Mouse (Mus musculus): ENCODE results near the gene Dhx34. TPM values are rescaled to one million over a fixed set of nuclear protein-coding genes. Genes with fewer than 3 reads are reported as not detected.

Dhx34 gene
- total RNA-seq, 1 experiment from 2014 or later, result 20.3 TPM

DNA sequence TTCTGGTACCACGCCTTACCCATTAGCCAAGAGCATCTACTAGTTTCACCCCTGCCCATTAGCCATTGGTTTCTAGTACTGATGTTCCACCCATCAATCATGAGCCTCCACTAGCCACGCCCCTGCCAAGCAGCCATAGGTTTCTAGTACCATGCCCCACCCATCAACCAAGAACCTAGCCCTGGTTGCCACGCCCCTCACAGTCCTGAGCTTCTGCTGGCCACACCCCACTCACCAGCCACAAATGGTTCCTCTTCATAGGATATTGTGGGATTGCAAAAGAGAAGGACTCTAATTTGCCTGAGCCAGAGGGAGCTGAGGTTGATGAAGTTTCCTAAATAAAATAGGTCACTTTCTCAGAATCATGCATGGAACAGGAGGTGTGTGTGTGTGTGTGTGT lies 61.1 kb downstream of the Dhx34 start:
- no peak for DNase-seq

DNA sequence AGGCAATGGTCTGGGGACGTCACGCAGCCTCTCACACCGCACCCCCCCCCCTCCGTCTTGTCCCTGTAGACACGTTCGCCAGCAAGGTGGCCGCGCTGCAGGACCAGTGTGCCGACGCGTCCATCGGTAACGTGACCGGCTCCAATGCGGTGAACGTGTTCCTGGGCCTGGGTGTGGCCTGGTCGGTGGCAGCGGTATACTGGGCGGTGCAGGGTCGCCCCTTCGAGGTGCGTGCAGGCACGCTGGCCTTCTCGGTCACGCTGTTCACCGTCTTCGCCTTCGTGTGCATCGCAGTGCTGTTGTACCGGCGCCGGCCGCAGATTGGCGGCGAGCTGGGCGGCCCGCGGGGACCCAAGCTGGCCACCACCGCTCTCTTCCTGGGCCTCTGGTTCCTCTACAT lies 63.1 kb downstream of the Dhx34 start:
- no peak for DNase-seq

DNA sequence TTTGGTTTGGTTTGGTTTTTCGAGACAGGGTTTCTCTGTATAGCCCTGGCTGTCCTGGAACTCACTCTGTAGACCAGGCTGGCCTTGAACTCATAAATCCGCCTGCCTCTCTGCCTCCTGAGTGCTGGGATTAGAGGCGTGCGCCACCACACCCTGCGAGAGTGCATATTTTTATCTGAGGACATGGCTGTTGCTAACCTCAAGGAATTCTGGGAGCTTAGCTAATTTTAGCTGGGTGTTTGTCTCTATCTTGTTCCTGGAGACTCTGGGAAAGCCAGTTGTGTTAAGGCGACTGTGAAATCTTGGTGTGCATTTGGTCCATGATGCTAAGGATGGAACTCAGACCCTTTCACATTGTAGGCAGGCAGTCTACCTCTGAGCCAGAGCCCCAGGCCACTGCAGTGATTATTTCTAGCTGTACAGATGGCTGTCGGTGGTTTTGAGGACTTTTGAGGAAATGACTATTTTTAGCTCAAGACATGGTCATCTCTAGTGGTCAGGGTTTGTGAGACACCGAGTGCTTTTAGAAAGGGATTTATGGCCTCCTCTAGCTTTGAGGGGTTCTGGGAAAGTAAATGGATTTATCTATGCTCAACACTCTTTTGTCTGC lies 65.6 kb downstream of the Dhx34 start:
- no peak for DNase-seq

DNA sequence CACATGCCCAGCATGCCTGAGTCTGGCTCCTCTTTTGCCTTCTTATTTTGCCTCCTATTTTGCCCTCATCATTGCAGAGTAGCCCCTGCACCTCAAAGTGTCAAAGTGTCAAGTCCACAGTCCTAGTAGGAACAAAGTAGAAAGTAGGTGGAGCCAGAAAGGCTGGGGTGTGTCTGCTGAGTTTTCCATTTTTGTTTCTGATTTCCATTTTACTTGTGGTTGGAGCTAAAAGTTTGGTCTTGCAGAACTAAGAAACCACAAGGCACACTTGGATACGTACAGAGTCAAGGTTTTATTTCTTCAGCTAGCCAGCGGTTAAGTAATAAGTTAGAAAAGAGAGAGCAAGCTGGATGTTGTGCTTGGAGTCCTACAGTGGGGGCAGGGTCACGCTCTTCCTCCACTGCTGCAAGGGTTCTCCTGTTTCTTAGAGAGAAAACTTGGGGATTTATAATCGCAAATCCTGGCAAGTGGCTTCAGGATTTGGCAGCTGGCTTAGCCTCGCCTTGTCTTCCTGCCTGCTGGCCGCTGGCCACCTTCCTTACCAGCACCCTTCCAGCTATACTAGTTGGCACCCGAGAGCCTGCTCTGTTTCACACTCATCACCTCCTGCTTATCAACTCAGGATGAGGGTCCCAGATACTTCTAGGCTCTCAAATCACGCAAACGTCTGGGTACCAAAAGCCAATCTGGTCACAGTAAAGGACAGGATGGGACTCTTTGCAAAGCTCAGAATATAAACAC lies 66.5 kb downstream of the Dhx34 start:
- no peak for DNase-seq

- peak; percentile 50 for DNase-seq
Measured at GRCm38 (mm10) chr7:16153522-16153921, 68.3 kb downstream of the Dhx34 start.

DNA sequence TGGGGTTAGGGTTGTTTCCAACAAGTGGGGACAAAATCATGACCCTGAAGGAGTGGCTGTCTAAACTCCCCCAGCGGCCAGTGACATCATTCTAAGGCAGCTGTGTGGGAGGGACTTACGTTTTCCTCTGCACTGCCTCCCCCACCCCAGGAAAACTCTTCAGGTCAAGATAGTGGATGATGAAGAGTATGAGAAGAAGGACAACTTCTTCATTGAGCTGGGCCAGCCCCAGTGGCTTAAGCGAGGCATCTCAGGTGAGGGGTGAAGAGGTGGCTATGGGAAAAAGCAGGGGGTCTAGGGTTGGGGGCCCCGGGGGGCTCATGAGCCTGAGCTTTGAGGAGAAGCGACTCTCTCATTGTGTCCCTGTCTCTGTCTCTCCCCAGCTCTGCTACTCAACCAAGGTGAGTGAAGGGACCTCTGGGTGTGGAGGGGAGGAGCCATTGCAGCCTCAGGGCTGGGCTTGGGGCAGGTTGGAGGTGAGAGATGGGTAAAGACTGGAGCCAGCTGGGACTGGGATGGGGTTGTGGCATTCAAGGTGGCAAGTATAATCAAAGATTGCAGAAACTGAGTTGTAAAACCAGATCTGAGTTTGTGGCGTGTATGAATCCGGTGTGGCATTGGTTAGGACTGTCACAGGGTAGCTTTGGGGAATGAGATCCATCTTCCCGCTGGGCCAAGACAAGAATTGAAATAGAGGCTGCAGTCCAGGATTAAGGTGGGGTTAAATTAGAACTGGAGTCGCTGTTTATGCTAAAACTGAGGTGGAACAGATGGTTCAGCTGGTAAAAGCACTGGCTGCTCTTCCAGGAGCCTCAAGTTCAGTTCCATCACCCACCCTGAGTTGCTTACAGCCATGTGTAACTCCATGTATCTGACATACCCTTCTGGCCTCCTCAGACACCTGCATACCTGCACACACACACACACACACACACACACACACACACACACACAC lies 71.4 kb downstream of the Dhx34 start:
- DNase-seq, result no peak

- DNase-seq, result no peak
Measured at GRCm38 (mm10) chr7:16149241-16149640, 72.6 kb downstream of the Dhx34 start.

- peak; percentile 76 for DNase-seq
Measured at GRCm38 (mm10) chr7:16147643-16148042, 74.2 kb downstream of the Dhx34 start.

Other genes starting within 250 kb of the Dhx34 start
- 14.0 and 22.5 TPM in 2 replicates for gene Bicra, start 174.1 kb downstream of the Dhx34 start, total RNA-seq (2021)
- 0.21 TPM in 1 of 2 replicates, not detected in the other for gene Zfp541, start 160.2 kb downstream of the Dhx34 start, total RNA-seq (2021)
- 137 and 149 TPM in 2 replicates for gene Napa, start 123.6 kb downstream of the Dhx34 start, total RNA-seq (2021)
- 20.4 and 26.7 TPM in 2 replicates for gene Kptn, start 102.1 kb downstream of the Dhx34 start, total RNA-seq (2021)
- gene Slc8a2, start 92.2 kb downstream of the Dhx34 start, total RNA-seq (2021), result 2.8 and 3.3 TPM in 2 replicates
- gene Meis3, start 46.9 kb downstream of the Dhx34 start, total RNA-seq (2021), result 10.9 and 12.9 TPM in 2 replicates
- gene C5ar2, start 22.1 kb upstream of the Dhx34 start, total RNA-seq (2021), result 0.24 TPM in 1 of 2 replicates, not detected in the other
- gene C5ar1, start 37.5 kb upstream of the Dhx34 start, total RNA-seq (2021), result 2.0 and 3.2 TPM in 2 replicates
- gene Inafm1, start 51.6 kb upstream of the Dhx34 start, total RNA-seq (2021), result 15.6 and 26.0 TPM in 2 replicates
- 83.5 and 93.6 TPM in 2 replicates for gene Ccdc9, start 64.8 kb upstream of the Dhx34 start, total RNA-seq (2021)
- gene Bbc3, start 86.4 kb upstream of the Dhx34 start, total RNA-seq (2021), result 6.8 and 11.5 TPM in 2 replicates
- gene Sae1, start 165.8 kb upstream of the Dhx34 start, total RNA-seq (2021), result 67.1 and 74.1 TPM in 2 replicates
- 47.1 and 57.3 TPM in 2 replicates for gene Zc3h4, start 178.9 kb upstream of the Dhx34 start, total RNA-seq (2021)
- gene Tmem160, start 230.7 kb upstream of the Dhx34 start, total RNA-seq (2021), result 62.2 and 70.3 TPM in 2 replicates